Mouse (Mus musculus) cerebellum, adult 2 months (tissue): ENCODE measurements at regions not wholly inside any gene's neighbourhood (a gene's known extent, or its start where the extent isn't known, plus 50 kb on each side); places are given as distances from the start of the nearest gene placed in this dataset.

Experiments used
- CTCF ChIP-seq: fragments of 200-500 bp; IDR thresholded peaks from 2 replicates; pipeline ENCODE4 v1.5.1; 2011; ENCODE audit warnings: low read depth, mild to moderate bottlenecking, control low read depth, low read length, moderate library complexity, borderline replicate concordance; ENCODE audit not compliant: insufficient read depth
- POLR2A ChIP-seq: fragments of 200-500 bp; IDR thresholded peaks from 2 replicates; pipeline ENCODE4 v1.6.1; 2011; ENCODE audit warnings: low read length, control low read depth, borderline replicate concordance; ENCODE audit not compliant: insufficient read depth

GRCm38 (mm10) chr8:78077122-78077521 is 136.0 kb upstream of the Ttc29 start:
- TF ChIP-seq CTCF, result no peak
- TF ChIP-seq POLR2A, result no peak
